Mouse (Mus musculus) intestine, postnatal 0 days (tissue): ENCODE measurements around the gene Asmt. TPM values are rescaled to one million over a fixed set of nuclear protein-coding genes. Genes with fewer than 3 reads are reported as not detected.

ENCODE experiments used
- ATAC-seq: fragments of 200-750 bp; cut with Nextera tagmentation; 2 replicates; pipeline ENCODE4 v1.8.0; 2017; ENCODE audit warnings: mild to moderate bottlenecking, moderate TSS enrichment, moderate library complexity
- H3K27ac ChIP-seq: fragments of 300-500 bp; sonication (generic); 2 replicates; pipeline ENCODE4 v1.5.1; 2014; ENCODE audit warnings: mild to moderate bottlenecking, low read depth, low read length, moderate library complexity
- H3K27me3 ChIP-seq: fragments of 300-500 bp; sonication (generic); replicated peaks from 2 replicates; pipeline ENCODE4 v1.6.1; 2014; ENCODE audit warnings: low read length, mixed read lengths; ENCODE audit not compliant: control insufficient read depth, insufficient read depth
- H3K36me3 ChIP-seq: fragments of 300-500 bp; sonication (generic); 2 replicates; pipeline ENCODE4 v1.6.1; 2014; ENCODE audit warnings: mild to moderate bottlenecking, moderate library complexity; ENCODE audit not compliant: control insufficient read depth, insufficient read depth
- H3K4me1 ChIP-seq: fragments of 300-500 bp; sonication (generic); replicated peaks from 2 replicates; pipeline ENCODE4 v1.6.1; 2014; ENCODE audit warnings: antibody characterized with exemption, low read length, mixed read lengths; ENCODE audit not compliant: control insufficient read depth, insufficient read depth
- H3K4me2 ChIP-seq: fragments of 300-500 bp; sonication (generic); replicated peaks from 2 replicates; pipeline ENCODE4 v1.6.1; 2014; ENCODE audit warnings: low read depth, mild to moderate bottlenecking, moderate library complexity
- H3K4me3 ChIP-seq: fragments of 300-500 bp; sonication (generic); 2 replicates; pipeline ENCODE4 v1.5.1; 2014; ENCODE audit warnings: low read depth, low read length
- H3K9ac ChIP-seq: fragments of 300-500 bp; sonication (generic); 2 replicates; pipeline ENCODE4 v1.6.1; 2014; ENCODE audit warnings: mild to moderate bottlenecking, low read depth, low read length
- H3K9me3 ChIP-seq: fragments of 300-500 bp; sonication (generic); 2 replicates; pipeline ENCODE4 v1.6.1; 2016; ENCODE audit warnings: mixed run types; ENCODE audit not compliant: control insufficient read depth
- CTCF ChIP-seq: sonication (generic); IDR thresholded peaks from 2 replicates; pipeline ENCODE4 v1.5.1; 2016; ENCODE audit warnings: low read depth, mild to moderate bottlenecking, control low read depth, antibody characterized with exemption, moderate library complexity
- WGBS: fragments of 180-500 bp; shearing (Covaris S2); extraction: QIAGEN DNeasy Blood & Tissue Kit; methylation state at CpG from one replicate; pipeline ENCODE4 v1.1.7; 2014; 5-methylcytosine and 5-hydroxymethylcytosine counted together
- polyA plus RNA-seq: library from polyadenylated mRNA; unstranded; fragments of >200 nt; fragmentation: Nextera tagmentation; extraction: Ambion mirVana; gene quantifications from 2 replicates; pipeline ENCODE4 v1.2.1, GENCODE M21; 2015

The Asmt gene
- not detected in 2 replicates for polyA plus RNA-seq

DNA sequence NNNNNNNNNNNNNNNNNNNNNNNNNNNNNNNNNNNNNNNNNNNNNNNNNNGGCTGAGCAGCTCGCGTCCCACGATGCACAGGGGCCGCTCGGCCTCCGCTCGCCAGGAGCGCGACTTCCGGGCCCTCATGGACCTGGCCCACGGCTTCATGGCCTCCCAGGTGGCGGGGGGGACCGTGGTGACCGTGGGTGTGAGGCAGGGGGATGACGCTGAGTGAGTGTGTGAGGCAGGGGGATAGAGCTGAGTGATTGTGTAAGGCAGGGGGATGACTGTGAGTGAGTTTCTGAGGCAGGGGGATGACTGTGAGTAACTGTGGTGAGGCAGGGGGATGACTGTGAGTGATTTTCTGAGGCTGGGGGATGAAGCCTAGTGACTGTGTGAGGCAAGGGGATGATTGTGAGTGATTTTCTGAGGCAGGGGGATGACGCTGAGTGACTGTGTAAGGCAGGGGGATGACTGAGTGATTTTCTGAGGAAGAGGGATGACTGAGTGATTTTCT, at the start of gene Asmt:
Gene Asmt (plus strand): TSS at position 51 of the 499 bp plus-strand sequence.
- no peak within 1 kb of the TSS for H3K4me2 ChIP-seq
- no peaks in the 10 kb centered on the region for H3K27me3 ChIP-seq
- no peak within 1 kb of the TSS for H3K4me3 ChIP-seq
- ATAC-seq = peak; percentile 34
- no peak within 1 kb of the TSS for H3K27ac ChIP-seq
- peaks cover 4% of the 10 kb centered on the region; the same call in 1 of the 2 replicates for H3K36me3 ChIP-seq
- H3K4me1 ChIP-seq = no peaks in the 10 kb centered on the region
- no peak within 1 kb of the TSS for H3K9ac ChIP-seq
- no peak for TF ChIP-seq CTCF
- 96% methylated on average over 14 of the region's 16 CpGs for WGBS
- H3K9me3 ChIP-seq = peaks cover 29% of the 10 kb centered on the region

DNA sequence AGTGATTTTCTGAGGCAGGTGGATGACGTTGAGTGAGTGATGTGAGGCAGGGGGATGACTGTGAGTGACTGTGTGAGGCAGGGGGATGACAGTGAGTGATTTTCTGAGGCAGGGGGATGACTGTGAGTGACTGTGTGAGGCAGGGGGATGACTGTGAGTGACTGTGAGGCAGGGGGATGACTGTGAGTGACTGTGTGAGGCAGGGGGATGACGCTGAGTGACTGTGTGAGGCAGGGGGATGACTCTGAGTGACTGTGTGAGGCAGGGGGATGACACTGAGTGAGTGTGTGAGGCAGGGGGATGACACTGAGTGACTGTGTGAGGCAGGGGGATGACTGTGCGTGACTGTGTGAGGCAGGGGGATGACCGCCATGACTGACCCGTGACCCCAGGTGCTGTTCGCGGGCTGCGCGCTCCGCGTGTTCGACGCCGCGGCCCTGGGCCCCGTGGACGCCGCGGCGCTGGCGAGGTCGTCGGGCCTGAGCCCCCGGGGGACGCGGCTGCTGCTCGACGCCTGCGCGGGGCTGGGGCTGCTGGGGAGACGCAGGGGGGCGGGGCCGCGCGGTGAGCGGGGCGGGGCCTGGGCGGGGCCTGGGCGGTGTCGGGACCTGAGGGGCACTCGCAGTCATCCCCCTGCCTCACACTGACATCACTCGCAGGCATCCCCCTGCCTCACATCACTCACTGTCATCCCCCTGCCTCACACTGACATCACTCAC, 948 bp downstream of the Asmt start:
- H3K36me3 ChIP-seq = peaks cover 4% of the 10 kb centered on the region; the same call in 1 of the 2 replicates
- peak; percentile 67 for ATAC-seq
- H3K4me2 ChIP-seq = no peak overlapping the region
- no peak overlapping the region for H3K9ac ChIP-seq
- H3K27me3 ChIP-seq = no peaks in the 10 kb centered on the region
- no peak overlapping the region for H3K27ac ChIP-seq
- H3K9me3 ChIP-seq = peaks cover 29% of the 10 kb centered on the region
- H3K4me3 ChIP-seq = no peak overlapping the region
- no peaks in the 10 kb centered on the region for H3K4me1 ChIP-seq
- 68% methylated on average over 35 of the region's 42 CpGs for WGBS
- no peak for TF ChIP-seq CTCF

DNA sequence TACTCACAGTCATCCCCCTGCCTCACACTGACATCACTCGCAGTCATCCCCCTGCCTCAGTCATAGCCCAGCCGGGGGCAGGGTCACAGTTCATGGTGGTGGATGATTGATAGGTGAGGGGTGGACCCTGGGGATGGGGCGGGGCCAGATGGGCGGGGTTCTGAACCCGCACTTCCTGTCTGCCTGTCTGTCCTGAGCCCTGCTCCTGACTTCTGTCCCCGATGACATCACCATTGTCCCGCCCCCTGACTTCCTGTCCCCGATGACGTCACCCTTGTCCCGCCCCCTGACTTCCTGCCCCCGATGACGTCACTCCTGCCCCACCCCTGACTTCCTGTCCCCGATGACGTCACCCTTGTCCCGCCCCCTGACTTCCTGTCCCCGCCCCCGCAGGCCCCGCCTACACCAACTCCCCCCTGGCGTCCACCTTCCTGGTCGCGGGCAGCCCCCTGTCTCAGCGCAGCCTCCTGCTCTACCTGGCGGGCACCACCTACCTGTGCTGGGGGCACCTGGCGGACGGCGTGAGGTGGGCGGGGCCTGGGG, 1.9 kb downstream of the Asmt start:
- no peaks in the 10 kb centered on the region for H3K4me1 ChIP-seq
- no peaks in the 10 kb centered on the region for H3K27me3 ChIP-seq
- peak; percentile 59 for ATAC-seq
- peaks cover 4% of the 10 kb centered on the region; the same call in 1 of the 2 replicates for H3K36me3 ChIP-seq
- 83% methylated on average over 27 of the region's 27 CpGs for WGBS
- peak overlapping the region; percentile 28; the same call in 1 of the 2 replicates for H3K27ac ChIP-seq
- peaks cover 29% of the 10 kb centered on the region for H3K9me3 ChIP-seq
- H3K9ac ChIP-seq = no peak overlapping the region
- no peak for TF ChIP-seq CTCF
- H3K4me2 ChIP-seq = no peak overlapping the region
- no peak overlapping the region for H3K4me3 ChIP-seq

DNA sequence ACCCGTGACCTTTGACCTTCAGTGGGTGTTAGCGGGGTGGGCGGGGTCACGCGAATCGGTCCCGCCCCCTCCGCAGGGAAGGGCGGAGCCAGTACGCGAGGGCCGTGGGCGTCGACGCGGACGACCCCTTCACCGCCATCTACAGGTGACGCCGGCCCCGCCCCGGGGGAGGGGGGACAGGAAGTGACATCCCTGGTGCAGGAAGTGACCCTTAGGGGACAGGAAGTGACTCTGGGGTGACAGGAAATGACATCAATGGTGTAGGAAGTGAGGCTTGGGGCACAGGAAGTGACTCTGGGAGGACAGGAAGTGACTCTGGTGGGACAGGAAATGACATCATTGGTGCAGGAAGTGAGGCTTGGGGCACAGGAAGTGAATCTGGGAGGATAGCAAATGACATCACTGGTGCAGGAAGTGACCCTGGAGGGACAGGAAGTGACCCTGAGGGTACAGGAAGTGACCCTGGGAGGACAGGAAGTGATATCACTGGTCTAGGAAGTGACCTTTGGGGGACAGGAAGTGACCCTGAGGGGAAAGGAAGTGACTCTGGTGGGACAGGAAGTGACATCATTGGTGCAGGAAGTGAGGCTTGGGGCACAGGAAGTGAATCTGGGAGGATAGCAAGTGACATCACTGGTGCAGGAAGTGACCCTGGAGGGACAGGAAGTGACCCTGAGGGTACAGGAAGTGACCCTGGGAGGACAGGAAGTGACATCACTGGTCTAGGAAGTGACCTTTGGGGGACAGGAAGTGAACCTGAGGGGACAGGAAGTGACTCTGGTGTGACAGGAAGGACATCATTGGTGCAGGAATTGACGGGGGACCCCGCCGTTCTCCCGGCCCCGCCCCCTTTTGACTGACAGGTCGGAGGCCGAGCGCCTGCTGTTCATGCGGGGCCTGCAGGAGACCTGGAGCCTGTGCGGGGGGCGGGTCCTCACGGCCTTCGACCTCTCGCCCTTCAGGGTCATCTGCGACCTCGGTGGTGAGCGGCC, 2.7 kb downstream of the Asmt start:
- peaks cover 4% of the 10 kb centered on the region; the same call in 1 of the 2 replicates for H3K36me3 ChIP-seq
- H3K4me1 ChIP-seq = no peaks in the 10 kb centered on the region
- 83% methylated on average over 39 of the region's 39 CpGs for WGBS
- no peak overlapping the region for H3K4me2 ChIP-seq
- TF ChIP-seq CTCF = no peak
- peak overlapping the region; percentile 28; the same call in 1 of the 2 replicates for H3K27ac ChIP-seq
- no peak overlapping the region for H3K9ac ChIP-seq
- H3K9me3 ChIP-seq = peaks cover 29% of the 10 kb centered on the region
- peak; percentile 23 for ATAC-seq
- no peak overlapping the region for H3K4me3 ChIP-seq
- H3K27me3 ChIP-seq = no peaks in the 10 kb centered on the region

DNA sequence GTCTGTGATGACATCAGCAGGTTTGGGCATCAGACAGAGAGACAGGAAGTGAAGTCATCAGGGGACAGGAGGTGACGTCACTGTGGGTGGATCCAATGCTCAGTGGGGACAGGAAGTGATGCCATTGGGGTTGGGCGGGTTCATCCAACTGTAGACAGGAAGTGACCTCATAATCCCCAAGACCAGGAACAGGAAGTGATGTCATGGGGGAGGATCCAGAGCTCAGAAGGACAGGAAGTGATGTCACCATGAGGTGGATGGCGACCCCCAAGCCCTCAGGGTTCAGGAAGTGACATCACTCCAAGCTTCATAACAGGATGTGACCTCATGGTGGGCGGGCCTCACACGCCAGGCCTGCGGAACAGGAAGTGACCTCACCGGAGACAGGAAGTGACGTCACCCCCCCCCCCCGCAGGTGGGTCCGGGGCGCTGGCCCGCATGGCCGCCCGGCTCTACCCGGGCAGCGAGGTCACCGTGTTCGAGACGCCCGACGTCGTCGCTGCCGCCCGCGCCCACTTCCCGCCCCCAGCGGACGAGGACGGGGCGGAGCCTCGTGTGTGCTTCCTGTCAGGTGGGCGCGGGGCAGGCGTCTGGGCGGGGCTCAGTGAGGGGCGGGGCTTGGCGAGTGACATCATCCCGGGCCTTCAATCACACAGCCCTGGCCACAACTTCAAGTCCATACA, 3.6 kb downstream of the Asmt start:
- Histone ChIP-seq H3K4me1 (no peaks in the 10 kb centered on the region), H3K4me2 (no peak overlapping the region), H3K9me3 (peaks cover 29% of the 10 kb centered on the region), H3K27me3 (no peaks in the 10 kb centered on the region), H3K9ac (no peak overlapping the region), H3K4me3 (no peak overlapping the region), H3K36me3 (peaks cover 4% of the 10 kb centered on the region; the same call in 1 of the 2 replicates), H3K27ac (no peak overlapping the region)
- WGBS = 96% methylated on average over 39 of the region's 39 CpGs
- no peak for TF ChIP-seq CTCF
- ATAC-seq = peak; percentile 27
